Mouse (Mus musculus): Measurements from ENCODE around the gene Slc22a14. TPM values are rescaled to one million over a fixed set of nuclear protein-coding genes. Genes with fewer than 3 reads are reported as not detected.

The Slc22a14 gene
- polyA plus RNA-seq, 1 experiment from 2014 or later: 0.16 TPM

GRCm38 (mm10) chr9:119263067-119263466 lies 102.3 kb downstream of the Slc22a14 start:
- H3K9ac ChIP-seq (ENCODE audit: low read depth, low read length): no peak overlapping the region
- H3K9me3 ChIP-seq (ENCODE audit: control insufficient read depth, low read length): no peaks in the 10 kb centered on the region
- no peak overlapping the region for H3K27ac ChIP-seq (ENCODE audit: low read length)
- no peak overlapping the region for H3K4me2 ChIP-seq (ENCODE audit: low read depth, low read length)
- no peaks in the 10 kb centered on the region for H3K4me1 ChIP-seq (ENCODE audit: control insufficient read depth, insufficient read depth, low read length)
- ATAC-seq: no peak
- WGBS: 86% methylated on average over 4 of the region's 4 CpGs
- H3K27me3 ChIP-seq (replicated peaks; ENCODE audit: control insufficient read depth, insufficient read depth, low read length): no peaks in the 10 kb centered on the region
- 0 out of 2 replicates have a peak, but pooled peaks cover 2% of the 10 kb centered on the region for H3K36me3 ChIP-seq (ENCODE audit: control insufficient read depth, insufficient read depth, low read length)
- H3K4me3 ChIP-seq (ENCODE audit: low read length): no peak overlapping the region

GRCm38 (mm10) chr9:119260825-119261224 lies 104.5 kb downstream of the Slc22a14 start:
- Histone ChIP-seq H3K4me3 (ENCODE audit: low read length) (no peak overlapping the region), H3K4me2 (ENCODE audit: low read depth, low read length) (no peak overlapping the region), H3K36me3 (ENCODE audit: control insufficient read depth, insufficient read depth, low read length) (0 out of 2 replicates have a peak, but pooled peaks cover 2% of the 10 kb centered on the region), H3K27me3 (replicated peaks; ENCODE audit: control insufficient read depth, insufficient read depth, low read length) (no peaks in the 10 kb centered on the region), H3K9ac (ENCODE audit: low read depth, low read length) (no peak overlapping the region), H3K27ac (ENCODE audit: low read length) (no peak overlapping the region), H3K9me3 (ENCODE audit: control insufficient read depth, low read length) (no peaks in the 10 kb centered on the region), H3K4me1 (ENCODE audit: control insufficient read depth, insufficient read depth, low read length) (no peaks in the 10 kb centered on the region)
- 92% methylated on average over 2 of the region's 2 CpGs for whole genome bisulfite sequencing
- ATAC-seq: no peak

- no peak overlapping the region for H3K9ac ChIP-seq (ENCODE audit: low read depth, low read length)
- H3K4me2 ChIP-seq (ENCODE audit: low read depth, low read length): no peak overlapping the region
- no peak overlapping the region for H3K4me3 ChIP-seq (ENCODE audit: low read length)
- H3K36me3 ChIP-seq (ENCODE audit: control insufficient read depth, insufficient read depth, low read length): 0 out of 2 replicates have a peak, but pooled peaks cover 2% of the 10 kb centered on the region
- H3K27ac ChIP-seq (ENCODE audit: low read length): no peak overlapping the region
- 95% methylated on average over 2 of the region's 2 CpGs for WGBS
- ATAC-seq: no peak
- H3K9me3 ChIP-seq (ENCODE audit: control insufficient read depth, low read length): no peaks in the 10 kb centered on the region
- no peaks in the 10 kb centered on the region for H3K4me1 ChIP-seq (ENCODE audit: control insufficient read depth, insufficient read depth, low read length)
- no peaks in the 10 kb centered on the region for H3K27me3 ChIP-seq (replicated peaks; ENCODE audit: control insufficient read depth, insufficient read depth, low read length)
Measured at GRCm38 (mm10) chr9:119258785-119259184, 106.6 kb downstream of the Slc22a14 start.

- ATAC-seq: no peak
- Histone ChIP-seq H3K27me3 (replicated peaks; ENCODE audit: control insufficient read depth, insufficient read depth, low read length) (no peaks in the 10 kb centered on the region), H3K9me3 (ENCODE audit: control insufficient read depth, low read length) (no peaks in the 10 kb centered on the region), H3K27ac (ENCODE audit: low read length) (no peak overlapping the region), H3K9ac (ENCODE audit: low read depth, low read length) (no peak overlapping the region), H3K4me3 (ENCODE audit: low read length) (no peak overlapping the region), H3K4me2 (ENCODE audit: low read depth, low read length) (no peak overlapping the region), H3K4me1 (ENCODE audit: control insufficient read depth, insufficient read depth, low read length) (no peaks in the 10 kb centered on the region), H3K36me3 (ENCODE audit: control insufficient read depth, insufficient read depth, low read length) (0 out of 2 replicates have a peak, but pooled peaks cover 2% of the 10 kb centered on the region)
- WGBS: 77% methylated on average over 5 of the region's 5 CpGs
Measured at GRCm38 (mm10) chr9:119258128-119258527, 107.2 kb downstream of the Slc22a14 start.

GRCm38 (mm10) chr9:119256161-119256560 lies 109.2 kb downstream of the Slc22a14 start:
- ATAC-seq: no peak
- no peak overlapping the region for H3K4me2 ChIP-seq (ENCODE audit: low read depth, low read length)
- no peak overlapping the region for H3K4me3 ChIP-seq (ENCODE audit: low read length)
- no peaks in the 10 kb centered on the region for H3K36me3 ChIP-seq (ENCODE audit: control insufficient read depth, insufficient read depth, low read length)
- no peak overlapping the region for H3K9ac ChIP-seq (ENCODE audit: low read depth, low read length)
- H3K27me3 ChIP-seq (replicated peaks; ENCODE audit: control insufficient read depth, insufficient read depth, low read length): no peaks in the 10 kb centered on the region
- H3K9me3 ChIP-seq (ENCODE audit: control insufficient read depth, low read length): no peaks in the 10 kb centered on the region
- H3K27ac ChIP-seq (ENCODE audit: low read length): no peak overlapping the region
- no peaks in the 10 kb centered on the region for H3K4me1 ChIP-seq (ENCODE audit: control insufficient read depth, insufficient read depth, low read length)
- WGBS: 97% methylated on average over 12 of the region's 12 CpGs

GRCm38 (mm10) chr9:119255096-119255495 lies 110.3 kb downstream of the Slc22a14 start:
- Histone ChIP-seq H3K4me3 (ENCODE audit: low read length) (no peak overlapping the region), H3K4me2 (ENCODE audit: low read depth, low read length) (no peak overlapping the region), H3K27me3 (replicated peaks; ENCODE audit: control insufficient read depth, insufficient read depth, low read length) (no peaks in the 10 kb centered on the region), H3K36me3 (ENCODE audit: control insufficient read depth, insufficient read depth, low read length) (0 out of 2 replicates have a peak, but pooled peaks cover 5% of the 10 kb centered on the region), H3K9ac (ENCODE audit: low read depth, low read length) (no peak overlapping the region), H3K4me1 (ENCODE audit: control insufficient read depth, insufficient read depth, low read length) (no peaks in the 10 kb centered on the region), H3K27ac (ENCODE audit: low read length) (no peak overlapping the region), H3K9me3 (ENCODE audit: control insufficient read depth, low read length) (no peaks in the 10 kb centered on the region)
- ATAC-seq: no peak
- 96% methylated on average over 1 of the region's 1 CpGs for WGBS

- Histone ChIP-seq H3K36me3 (ENCODE audit: control insufficient read depth, insufficient read depth, low read length) (0 out of 2 replicates have a peak, but pooled peaks cover 5% of the 10 kb centered on the region), H3K4me2 (ENCODE audit: low read depth, low read length) (no peak overlapping the region), H3K9me3 (ENCODE audit: control insufficient read depth, low read length) (no peaks in the 10 kb centered on the region), H3K4me1 (ENCODE audit: control insufficient read depth, insufficient read depth, low read length) (no peaks in the 10 kb centered on the region), H3K27ac (ENCODE audit: low read length) (no peak overlapping the region), H3K4me3 (ENCODE audit: low read length) (no peak overlapping the region), H3K27me3 (replicated peaks; ENCODE audit: control insufficient read depth, insufficient read depth, low read length) (no peaks in the 10 kb centered on the region), H3K9ac (ENCODE audit: low read depth, low read length) (no peak overlapping the region)
- no peak for ATAC-seq
- 87% methylated on average over 2 of the region's 2 CpGs for WGBS
Measured at GRCm38 (mm10) chr9:119254187-119254586, 111.2 kb downstream of the Slc22a14 start.

- Histone ChIP-seq H3K36me3 (ENCODE audit: control insufficient read depth, insufficient read depth, low read length) (peaks cover 9% of the 10 kb centered on the region; the same call in 1 of the 2 replicates), H3K4me2 (ENCODE audit: low read depth, low read length) (no peak overlapping the region), H3K4me3 (ENCODE audit: low read length) (no peak overlapping the region), H3K9ac (ENCODE audit: low read depth, low read length) (no peak overlapping the region), H3K9me3 (ENCODE audit: control insufficient read depth, low read length) (no peaks in the 10 kb centered on the region), H3K4me1 (ENCODE audit: control insufficient read depth, insufficient read depth, low read length) (no peaks in the 10 kb centered on the region), H3K27me3 (replicated peaks; ENCODE audit: control insufficient read depth, insufficient read depth, low read length) (no peaks in the 10 kb centered on the region), H3K27ac (ENCODE audit: low read length) (no peak overlapping the region)
- WGBS: 83% methylated on average over 5 of the region's 5 CpGs
- no peak for ATAC-seq
Measured at GRCm38 (mm10) chr9:119247996-119248395, 117.4 kb downstream of the Slc22a14 start.

- H3K4me3 ChIP-seq (ENCODE audit: low read length): no peak overlapping the region
- no peaks in the 10 kb centered on the region for H3K9me3 ChIP-seq (ENCODE audit: control insufficient read depth, low read length)
- no peak overlapping the region for H3K4me2 ChIP-seq (ENCODE audit: low read depth, low read length)
- H3K27me3 ChIP-seq (replicated peaks; ENCODE audit: control insufficient read depth, insufficient read depth, low read length): no peaks in the 10 kb centered on the region
- H3K4me1 ChIP-seq (ENCODE audit: control insufficient read depth, insufficient read depth, low read length): no peaks in the 10 kb centered on the region
- H3K27ac ChIP-seq (ENCODE audit: low read length): no peak overlapping the region
- no peak overlapping the region for H3K9ac ChIP-seq (ENCODE audit: low read depth, low read length)
- ATAC-seq: no peak
- 90% methylated on average over 5 of the region's 5 CpGs for WGBS
- peaks cover 9% of the 10 kb centered on the region; the same call in 1 of the 2 replicates for H3K36me3 ChIP-seq (ENCODE audit: control insufficient read depth, insufficient read depth, low read length)
Measured at GRCm38 (mm10) chr9:119246826-119247225, 118.5 kb downstream of the Slc22a14 start.

- Histone ChIP-seq H3K9me3 (ENCODE audit: control insufficient read depth, low read length) (no peaks in the 10 kb centered on the region), H3K4me1 (ENCODE audit: control insufficient read depth, insufficient read depth, low read length) (0 out of 2 replicates have a peak, but pooled peaks cover 3% of the 10 kb centered on the region), H3K36me3 (ENCODE audit: control insufficient read depth, insufficient read depth, low read length) (peaks cover 4% of the 10 kb centered on the region; the same call in 1 of the 2 replicates), H3K27ac (ENCODE audit: low read length) (peak overlapping the region; percentile 38), H3K4me3 (ENCODE audit: low read length) (no peak overlapping the region), H3K27me3 (replicated peaks; ENCODE audit: control insufficient read depth, insufficient read depth, low read length) (no peaks in the 10 kb centered on the region), H3K4me2 (ENCODE audit: low read depth, low read length) (no peak overlapping the region), H3K9ac (ENCODE audit: low read depth, low read length) (no peak overlapping the region)
- ATAC-seq: peak; percentile 88
- 68% methylated on average over 3 of the region's 3 CpGs for WGBS
Measured at GRCm38 (mm10) chr9:119243981-119244380, 121.4 kb downstream of the Slc22a14 start.
